Mouse (Mus musculus) kidney, postnatal 0 days (tissue): ENCODE measurements around the gene Apol7e. TPM values are rescaled to one million over a fixed set of nuclear protein-coding genes. Genes with fewer than 3 reads are reported as not detected.
"Not testable (repeated sequence)": the region's sequence is repeated elsewhere in the genome, so short reads cannot be mapped to it uniquely, and the experiment has no call there.

Experiments
- ATAC-seq: fragments of 200-750 bp; cut with Nextera tagmentation; replicated peaks from 2 replicates; pipeline ENCODE4 v1.8.0; 2017; ENCODE audit warnings: low read depth, moderate number of reproducible peaks, moderate TSS enrichment, moderate library complexity; ENCODE audit not compliant: low FRiP score
- DNase-seq: peaks from one replicate; pipeline ENCODE4 v3.0.0-alpha.2; 2016; ENCODE audit warnings: low spot score
- H3K27ac ChIP-seq: fragments of 300-500 bp; sonication (generic); 2 replicates; pipeline ENCODE4 v1.5.1; 2014; ENCODE audit warnings: mild to moderate bottlenecking
- H3K27me3 ChIP-seq: fragments of 300-500 bp; sonication (generic); 2 replicates; pipeline ENCODE4 v1.6.1; 2014; ENCODE audit warnings: low read length, mixed read lengths; ENCODE audit not compliant: insufficient read depth
- H3K36me3 ChIP-seq: fragments of 300-500 bp; sonication (generic); 2 replicates; pipeline ENCODE4 v1.6.1; 2014; ENCODE audit warnings: low read length, mixed read lengths; ENCODE audit not compliant: insufficient read depth
- H3K4me1 ChIP-seq: fragments of 300-500 bp; sonication (generic); replicated peaks from 2 replicates; pipeline ENCODE4 v1.6.1; 2014; ENCODE audit warnings: antibody characterized with exemption, low read length, mixed read lengths; ENCODE audit not compliant: insufficient read depth
- H3K4me2 ChIP-seq: fragments of 300-500 bp; sonication (generic); 2 replicates; pipeline ENCODE4 v1.6.1; 2014; ENCODE audit warnings: mild to moderate bottlenecking, low read length, moderate library complexity, mixed read lengths
- H3K4me3 ChIP-seq: fragments of 300-500 bp; sonication (generic); replicated peaks from 2 replicates; pipeline ENCODE4 v1.5.1; 2014; ENCODE audit warnings: low read depth, low read length
- H3K9ac ChIP-seq: fragments of 300-500 bp; sonication (generic); 2 replicates; pipeline ENCODE4 v1.6.1; 2014; ENCODE audit warnings: low read depth, low read length
- H3K9me3 ChIP-seq: fragments of 300-500 bp; sonication (generic); replicated peaks from 2 replicates; pipeline ENCODE4 v1.6.1; 2016; ENCODE audit warnings: low read length, inconsistent platforms, mixed read lengths
- CTCF ChIP-seq: IDR thresholded peaks from 2 replicates; pipeline ENCODE4 v1.5.1; 2016; ENCODE audit warnings: antibody characterized with exemption, low read depth, mild to moderate bottlenecking, moderate library complexity
- WGBS: fragments of 180-500 bp; shearing (Covaris S2); extraction: QIAGEN DNeasy Blood & Tissue Kit; methylation state at CpG from one replicate; pipeline ENCODE4 v1.1.7; 2014; 5-methylcytosine and 5-hydroxymethylcytosine counted together
- polyA plus RNA-seq: library from polyadenylated mRNA; unstranded; fragments of >200 nt; fragmentation: Nextera tagmentation; extraction: Ambion mirVana; gene quantifications from 2 replicates; pipeline ENCODE4 v1.2.1, GENCODE M21; 2015

The Apol7e gene
- polyA plus RNA-seq, 1 experiment from 2014 or later = not detected

DNA sequence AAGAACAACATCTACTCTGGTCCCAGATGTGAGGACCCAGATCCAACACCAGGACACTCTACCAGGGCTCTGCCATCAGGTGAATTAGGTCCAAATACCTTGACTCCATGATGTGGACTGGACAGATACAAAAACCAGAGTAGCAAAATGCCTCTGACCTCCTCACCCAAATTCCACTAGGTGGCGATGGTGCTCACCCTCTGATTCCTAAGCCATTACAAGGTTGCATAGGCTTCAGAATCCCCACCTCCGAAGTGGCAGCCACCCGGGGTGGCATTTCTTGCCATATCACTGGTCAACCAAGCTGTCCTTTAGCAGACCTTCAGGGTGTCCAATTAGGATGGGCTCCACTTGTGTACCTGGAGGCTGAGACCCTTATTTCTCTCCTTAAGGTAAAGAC, 28.5 kb downstream of the Apol7e start:
- not testable (repeated sequence) for H3K4me3 ChIP-seq, H3K4me2 ChIP-seq, H3K9ac ChIP-seq, H3K36me3 ChIP-seq, H3K4me1 ChIP-seq, ATAC-seq, H3K9me3 ChIP-seq, DNase-seq, H3K27me3 ChIP-seq, H3K27ac ChIP-seq
- TF ChIP-seq CTCF = peak; percentile 55; the same call in 1 of the 2 replicates
- WGBS = 0% methylated on average over 3 of the region's 3 CpGs

DNA sequence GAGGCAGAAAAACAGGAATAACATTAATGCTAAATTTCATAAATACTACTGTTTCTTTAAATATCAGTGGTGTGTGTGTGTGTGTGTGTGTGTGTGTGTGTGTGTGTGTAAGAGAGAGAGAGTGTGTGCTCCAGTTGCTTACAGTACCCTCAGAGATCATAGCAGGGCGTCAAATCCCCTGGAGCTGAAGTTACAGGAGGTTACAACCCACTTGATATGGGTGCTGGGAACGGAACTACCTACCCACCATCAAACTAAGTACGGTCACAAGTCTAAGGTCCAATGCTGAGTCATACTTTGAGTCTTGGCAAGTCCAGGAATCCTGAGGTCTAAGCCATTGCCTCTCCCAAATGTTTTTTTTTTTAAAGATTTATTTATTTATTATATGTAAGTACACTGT, 29.1 kb downstream of the Apol7e start:
- H3K9ac ChIP-seq, DNase-seq, H3K4me3 ChIP-seq, H3K36me3 ChIP-seq, H3K27ac ChIP-seq, H3K9me3 ChIP-seq, H3K4me2 ChIP-seq, ATAC-seq, H3K4me1 ChIP-seq, H3K27me3 ChIP-seq: not testable (repeated sequence)
- WGBS = 86% methylated on average over 3 of the region's 3 CpGs

DNA sequence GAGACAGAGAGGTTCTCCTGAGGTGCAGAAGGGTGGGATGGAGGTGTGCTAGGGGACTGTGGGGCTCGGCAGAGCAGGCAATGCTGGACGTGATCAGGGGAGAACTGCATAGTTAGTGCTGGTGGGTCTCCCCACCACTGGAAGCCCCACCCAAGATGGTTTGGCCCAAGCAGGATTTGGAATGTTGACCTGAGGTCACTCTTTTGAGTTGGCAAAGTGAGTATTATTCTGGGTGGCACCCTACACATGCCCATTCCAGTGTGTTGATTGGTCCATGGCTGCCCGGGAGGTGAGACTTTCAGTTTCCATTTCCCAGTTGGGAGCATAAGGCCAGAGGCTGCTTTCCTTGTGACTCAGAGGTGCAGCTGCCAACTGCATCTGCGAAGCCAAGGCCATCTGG, 30.1 kb downstream of the Apol7e start, which contains the start of gene Apol9b:
Gene Apol9b, plus strand, starts transcription at position 301 of the 400 bp plus-strand sequence.
- not testable (repeated sequence) for H3K4me2 ChIP-seq, H3K36me3 ChIP-seq, H3K4me3 ChIP-seq, H3K9me3 ChIP-seq, H3K9ac ChIP-seq, H3K27me3 ChIP-seq, ATAC-seq, H3K4me1 ChIP-seq, DNase-seq, H3K27ac ChIP-seq
- WGBS = 50% methylated on average over 1 of the region's 4 CpGs

DNA sequence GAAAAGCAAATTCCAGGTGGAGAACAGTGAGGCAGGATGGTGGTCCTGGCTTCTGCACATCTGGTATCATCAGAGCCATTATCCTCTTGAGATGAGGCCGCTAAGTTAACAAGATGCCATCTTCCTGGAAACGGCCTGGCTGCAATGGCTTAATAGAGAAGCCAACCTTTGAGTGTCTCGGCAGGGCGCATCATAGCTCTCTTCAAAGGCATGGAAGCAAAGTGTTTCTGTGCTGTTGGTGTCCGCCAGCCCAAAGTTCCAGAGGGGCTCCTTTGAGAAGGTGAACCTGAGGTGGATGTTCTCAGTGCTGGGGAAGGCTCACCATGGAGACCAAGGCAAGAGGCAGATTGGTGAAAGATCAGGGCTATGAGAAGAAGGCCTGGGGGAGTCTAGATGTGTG, 32.9 kb downstream of the Apol7e start:
- TF ChIP-seq CTCF = no peak
- H3K36me3 ChIP-seq = no peaks in the 10 kb centered on the region
- no peak for DNase-seq
- H3K4me2 ChIP-seq = no peak overlapping the region
- ATAC-seq = no peak
- H3K4me3 ChIP-seq = no peak overlapping the region
- H3K9ac ChIP-seq = no peak overlapping the region
- H3K9me3 ChIP-seq = no peaks in the 10 kb centered on the region
- H3K4me1 ChIP-seq = no peaks in the 10 kb centered on the region
- H3K27ac ChIP-seq = no peak overlapping the region
- WGBS = 90% methylated on average over 5 of the region's 5 CpGs
- no peaks in the 10 kb centered on the region for H3K27me3 ChIP-seq

DNA sequence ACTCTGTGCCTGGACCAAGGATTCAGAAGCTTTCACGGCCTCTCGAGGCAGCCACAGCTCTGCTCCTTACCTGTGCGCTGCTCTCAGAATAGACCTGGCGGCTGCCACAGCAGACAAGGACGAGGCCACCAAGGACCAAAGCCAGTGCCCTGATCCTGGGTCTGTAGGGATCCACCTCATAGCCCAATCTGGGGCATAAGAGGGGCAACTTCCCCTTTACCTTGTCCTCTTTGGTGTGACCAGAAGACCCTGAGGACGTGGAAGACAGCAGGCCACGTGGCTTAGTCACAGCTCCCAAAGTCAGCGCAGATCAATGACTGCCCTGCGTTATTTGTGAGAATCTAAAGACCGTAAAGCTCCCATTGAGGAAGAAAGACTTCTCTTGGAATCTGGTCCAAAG, 34.2 kb downstream of the Apol7e start:
- H3K9ac ChIP-seq, DNase-seq, H3K27me3 ChIP-seq, H3K4me2 ChIP-seq, ATAC-seq, H3K4me3 ChIP-seq, H3K4me1 ChIP-seq, H3K27ac ChIP-seq, H3K9me3 ChIP-seq, H3K36me3 ChIP-seq: not testable (repeated sequence)
- WGBS = 76% methylated on average over 10 of the region's 10 CpGs

DNA sequence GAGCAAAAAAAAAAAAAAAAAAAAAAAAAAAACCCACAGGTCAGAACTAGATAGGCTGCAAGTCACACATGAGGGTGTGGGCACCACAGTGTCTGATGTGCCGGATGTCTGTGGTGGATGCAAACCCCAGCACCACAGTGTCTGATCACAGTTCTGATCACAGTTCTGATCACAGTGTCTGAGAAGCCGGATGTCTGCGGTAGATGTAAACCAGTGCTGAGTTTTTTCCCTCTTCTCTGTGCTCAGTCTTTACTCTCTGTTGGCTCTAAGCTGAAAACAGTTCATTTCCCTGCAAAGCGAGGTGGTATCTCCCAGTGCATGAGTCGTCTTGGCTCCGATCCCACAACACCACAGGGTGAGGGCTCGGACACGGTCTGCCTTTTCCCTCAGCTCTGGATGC, 34.7 kb downstream of the Apol7e start:
- not testable (repeated sequence) for H3K9ac ChIP-seq, H3K27me3 ChIP-seq, ATAC-seq, H3K4me3 ChIP-seq, H3K9me3 ChIP-seq, H3K27ac ChIP-seq, H3K4me1 ChIP-seq, DNase-seq, H3K4me2 ChIP-seq, H3K36me3 ChIP-seq
- 71% methylated on average over 8 of the region's 8 CpGs for WGBS

DNA sequence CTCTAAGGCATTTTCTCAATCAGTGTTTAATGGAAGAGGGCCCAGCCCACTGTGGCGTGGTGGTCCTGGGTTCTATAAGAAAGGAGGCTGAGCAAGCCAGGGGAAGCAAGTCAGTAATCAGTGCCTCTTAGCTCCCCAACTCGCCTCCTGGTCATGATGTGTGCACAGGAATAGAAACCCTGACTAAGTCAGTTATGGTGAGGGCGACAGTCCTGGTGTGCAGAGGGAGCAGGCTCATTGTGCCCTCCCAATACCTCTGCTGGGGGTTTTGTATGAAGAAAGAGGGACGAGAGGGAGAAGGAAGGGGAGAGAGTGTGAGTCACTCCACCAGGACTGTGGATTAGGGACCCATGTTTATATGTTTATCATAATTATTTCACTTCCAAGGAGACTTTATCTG, 35.2 kb downstream of the Apol7e start:
- 64% methylated on average over 4 of the region's 4 CpGs for WGBS
- not testable (repeated sequence) for H3K36me3 ChIP-seq, ATAC-seq, H3K4me1 ChIP-seq, H3K4me3 ChIP-seq, H3K4me2 ChIP-seq, H3K27ac ChIP-seq, H3K9me3 ChIP-seq, H3K9ac ChIP-seq, H3K27me3 ChIP-seq, DNase-seq
